Mouse (Mus musculus) retina, postnatal 7 days (tissue): Measurements from ENCODE around the gene Mesd.

Experiments used
- DNase-seq: peaks from one replicate; pipeline ENCODE4 v3.0.0-alpha.2; 2012; ENCODE audit warnings: low read depth, low spot score

The Mesd gene

DNA sequence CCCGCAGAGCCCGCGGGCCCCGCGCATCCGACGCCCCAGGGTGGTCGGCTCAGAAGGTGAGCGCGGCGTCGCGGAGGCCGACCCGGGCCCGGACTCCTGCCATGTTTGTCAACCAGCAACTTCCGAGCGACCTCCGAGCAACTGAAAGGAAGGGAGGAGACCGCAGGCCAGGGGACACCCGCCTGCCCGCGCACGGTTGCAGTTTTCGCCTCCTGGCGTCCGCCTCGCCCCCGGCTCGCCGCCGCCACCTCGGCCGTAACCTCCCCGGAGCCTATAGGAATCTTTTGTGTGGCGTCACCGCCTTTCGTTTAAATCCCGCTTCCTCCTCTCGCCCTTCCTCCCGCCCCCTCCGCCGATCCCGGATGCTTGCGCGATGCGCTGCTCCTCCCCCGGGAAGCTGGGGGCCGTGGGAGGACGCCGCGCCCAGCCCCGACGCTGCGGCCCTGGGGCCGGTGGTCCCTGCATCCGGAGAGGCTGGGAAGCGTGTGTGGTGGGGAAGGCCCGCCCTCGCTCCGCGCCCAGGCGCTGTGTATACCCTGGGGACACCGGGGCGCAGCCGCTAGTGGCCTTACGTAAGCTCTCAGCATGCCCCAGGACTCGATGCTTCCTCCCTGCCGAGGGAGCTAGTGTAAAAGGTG is at the start of gene Mesd, which contains the start of gene Tlnrd1:
TSS of gene Mesd (plus strand) at position 446 of the 638 bp plus-strand sequence.
TSS of gene Tlnrd1 (minus strand) at position 285 of the 638 bp plus-strand sequence.
- DNase-seq, result peak; percentile 67

DNA sequence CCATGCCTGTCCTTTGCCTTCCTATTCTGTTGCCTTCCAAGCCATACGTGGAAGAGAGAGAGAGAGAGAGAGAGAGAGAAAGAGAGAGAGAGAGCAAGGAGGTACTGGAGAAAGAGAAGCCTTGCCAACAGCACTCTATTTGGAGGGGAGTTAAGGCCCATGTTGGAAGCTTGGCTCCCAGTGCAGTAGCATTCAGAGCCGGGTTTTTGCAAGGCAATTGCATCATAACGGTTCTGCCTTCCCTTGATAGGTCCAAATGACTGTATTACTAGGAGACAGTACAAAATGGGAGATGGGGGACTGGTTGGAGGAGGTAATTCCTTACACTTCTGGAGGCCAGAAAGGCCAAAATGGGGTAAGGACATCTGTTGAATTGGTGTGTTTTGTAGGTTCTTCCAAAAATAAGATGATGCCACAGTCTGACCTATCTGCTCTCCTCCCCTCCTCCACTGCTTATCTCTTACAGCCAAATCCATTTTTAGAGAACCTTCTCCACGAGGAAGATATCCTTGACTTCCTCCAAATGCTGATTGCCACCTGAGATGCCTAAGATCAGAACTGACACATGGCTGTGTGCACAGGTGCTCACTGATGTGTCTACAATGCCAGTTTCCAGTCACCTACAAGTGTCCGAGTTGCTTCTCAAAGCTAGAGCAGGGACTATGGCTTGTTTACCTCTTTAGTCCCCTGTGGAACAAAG is 45.6 kb upstream of the Mesd start:
- DNase-seq, result no peak

DNA sequence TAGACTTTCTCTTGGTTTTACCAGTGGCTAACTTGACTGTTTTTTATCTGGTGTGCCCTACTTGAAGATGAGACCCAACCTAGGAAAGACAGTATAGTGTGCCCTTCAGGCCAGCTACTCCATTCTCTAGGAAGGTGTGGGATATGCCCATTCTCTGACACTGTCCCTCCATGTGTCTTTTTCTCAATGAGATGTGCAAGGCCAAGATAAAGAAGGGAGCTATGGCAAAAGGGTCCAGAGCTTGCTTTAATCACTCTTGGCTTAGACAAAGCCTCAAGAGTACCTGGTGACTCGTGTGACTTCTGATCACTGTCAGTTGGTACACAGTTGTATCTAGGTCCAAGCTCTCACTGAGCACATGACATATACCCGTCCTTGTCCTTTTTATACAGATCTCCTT is 44.2 kb upstream of the Mesd start:
- no peak for DNase-seq

DNA sequence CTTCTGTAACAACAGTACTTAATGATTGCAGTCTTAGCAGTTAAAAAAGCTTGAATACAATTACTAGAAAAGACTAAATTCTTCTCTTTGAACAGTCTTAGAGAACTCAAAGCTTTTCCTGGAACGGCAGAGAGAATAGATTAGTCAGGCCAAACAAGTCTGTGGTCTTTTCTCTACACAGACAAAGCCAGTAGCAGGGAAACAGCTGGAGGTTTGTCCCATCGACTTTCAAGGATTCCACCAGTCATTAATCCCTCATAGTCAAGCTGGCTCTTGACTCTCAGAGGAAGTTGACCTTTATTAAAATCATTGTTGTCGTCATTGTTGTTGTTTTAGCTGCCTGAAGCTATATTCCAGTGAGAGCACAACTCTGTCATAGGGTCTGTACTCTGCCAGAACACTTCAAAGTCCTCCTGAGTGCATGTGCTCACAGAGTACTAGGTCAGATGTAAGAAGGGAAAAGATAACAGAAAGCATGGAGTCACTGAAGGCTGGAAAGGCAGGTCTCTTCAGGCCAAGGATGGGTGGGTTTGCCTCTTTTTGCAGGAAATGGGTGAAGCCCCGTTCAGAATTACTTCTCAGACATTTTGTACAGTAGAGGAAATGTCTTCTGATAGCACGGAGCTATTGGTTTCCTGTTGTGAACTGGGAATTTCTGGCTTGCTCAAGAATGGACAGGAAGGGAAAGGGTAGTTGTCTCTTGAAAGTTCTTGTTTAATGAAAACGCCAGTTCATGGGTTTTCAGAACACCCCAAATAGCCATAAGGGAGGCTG is 41.6 kb upstream of the Mesd start:
- DNase-seq, result no peak

DNA sequence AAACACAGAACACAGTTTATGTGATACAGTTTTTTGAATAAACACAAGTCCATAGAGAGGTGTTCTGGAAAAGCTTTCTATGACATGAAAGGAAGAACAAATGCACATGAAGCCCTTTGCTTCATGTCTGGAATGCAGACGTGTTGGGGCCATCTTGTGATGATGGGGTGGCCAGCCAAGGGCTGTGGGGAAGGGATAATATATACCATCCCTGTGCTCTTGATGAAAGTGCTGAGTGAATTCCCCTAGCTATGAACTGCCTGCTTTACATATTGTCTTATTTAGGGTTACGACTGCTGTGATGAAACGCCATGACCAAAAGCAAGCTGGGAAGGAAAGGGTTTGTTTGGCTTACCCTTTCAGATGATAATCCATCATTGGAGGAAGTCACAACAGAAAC is 39.5 kb upstream of the Mesd start:
- DNase-seq, result no peak

DNA sequence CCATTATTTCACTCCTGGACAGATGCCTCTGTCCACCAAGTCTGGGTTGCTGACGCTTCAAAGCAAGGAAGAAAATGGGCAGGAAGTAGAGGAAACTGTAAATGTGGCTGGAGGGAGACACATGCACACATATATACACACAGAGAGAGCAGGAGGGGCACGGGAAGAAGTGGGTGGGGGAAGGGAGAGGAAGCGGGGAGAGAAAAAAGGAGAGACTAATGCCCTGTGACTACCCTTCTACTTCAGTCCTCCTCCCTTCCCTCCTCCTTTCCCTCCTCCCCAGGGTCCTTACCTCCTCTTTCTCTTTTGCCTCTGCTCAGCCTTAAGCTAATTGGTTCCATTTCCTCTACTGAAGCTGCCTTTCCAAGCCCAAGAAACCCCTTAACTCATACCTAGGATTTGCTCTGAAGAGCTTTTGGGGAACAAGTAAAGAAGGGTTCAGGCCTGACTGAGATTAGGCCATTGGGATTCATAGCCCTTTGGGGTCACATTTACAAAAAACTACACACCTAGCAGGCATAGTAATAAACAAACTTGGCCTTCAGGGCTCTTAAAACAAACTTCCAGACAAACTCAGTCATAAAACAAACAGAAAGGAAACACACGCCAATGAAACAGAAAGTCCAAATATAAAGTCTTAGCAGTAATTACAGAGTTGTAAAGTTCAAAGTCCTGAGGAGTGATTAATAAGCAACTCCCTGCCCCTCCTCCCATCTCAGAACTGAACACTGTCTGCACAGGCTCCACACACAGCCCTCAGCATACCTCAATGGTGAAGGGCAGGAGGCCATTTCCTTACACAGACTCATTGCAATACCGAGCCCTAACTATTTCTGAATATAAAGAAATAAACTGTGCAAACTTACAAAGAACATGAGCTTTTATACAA is 36.8 kb upstream of the Mesd start:
- no peak for DNase-seq

DNA sequence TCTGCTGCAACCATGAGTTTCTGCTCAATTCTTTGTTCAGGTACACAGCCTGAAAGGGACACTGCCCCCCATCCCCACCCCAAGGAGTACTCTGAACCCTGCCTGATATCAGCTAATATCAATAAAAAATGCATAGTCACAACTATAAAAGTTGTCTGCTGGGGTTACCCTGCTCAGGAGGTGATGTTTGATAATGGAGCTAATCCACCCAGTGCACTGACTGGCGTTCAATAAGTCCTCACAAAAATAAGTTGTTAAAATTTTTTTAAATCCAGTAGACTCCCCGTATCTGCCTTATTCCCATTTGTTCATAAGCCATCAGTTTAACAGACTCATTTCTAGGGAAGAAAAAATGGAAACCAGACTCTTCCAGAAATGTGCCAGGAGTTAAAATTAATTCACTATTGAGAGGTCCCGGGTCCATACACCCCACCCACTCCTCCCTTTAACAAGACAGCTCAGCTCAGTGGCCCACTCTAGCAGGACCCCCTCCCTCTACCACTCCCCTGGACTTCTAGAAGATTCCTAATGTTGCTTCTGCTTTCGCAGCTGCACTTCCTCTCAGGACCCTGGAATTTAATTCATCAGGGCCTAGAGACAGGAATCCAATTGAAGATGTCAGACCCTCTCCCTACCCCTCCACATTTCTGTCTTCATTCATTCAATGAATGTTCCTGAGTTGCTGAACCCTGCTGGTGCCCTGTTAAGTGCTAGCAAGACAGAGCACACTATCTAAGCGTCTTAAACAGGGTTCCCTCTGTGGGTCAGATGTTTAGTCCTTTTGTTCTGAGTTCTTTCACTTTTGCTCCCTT is 32.5 kb upstream of the Mesd start:
- no peak for DNase-seq

DNA sequence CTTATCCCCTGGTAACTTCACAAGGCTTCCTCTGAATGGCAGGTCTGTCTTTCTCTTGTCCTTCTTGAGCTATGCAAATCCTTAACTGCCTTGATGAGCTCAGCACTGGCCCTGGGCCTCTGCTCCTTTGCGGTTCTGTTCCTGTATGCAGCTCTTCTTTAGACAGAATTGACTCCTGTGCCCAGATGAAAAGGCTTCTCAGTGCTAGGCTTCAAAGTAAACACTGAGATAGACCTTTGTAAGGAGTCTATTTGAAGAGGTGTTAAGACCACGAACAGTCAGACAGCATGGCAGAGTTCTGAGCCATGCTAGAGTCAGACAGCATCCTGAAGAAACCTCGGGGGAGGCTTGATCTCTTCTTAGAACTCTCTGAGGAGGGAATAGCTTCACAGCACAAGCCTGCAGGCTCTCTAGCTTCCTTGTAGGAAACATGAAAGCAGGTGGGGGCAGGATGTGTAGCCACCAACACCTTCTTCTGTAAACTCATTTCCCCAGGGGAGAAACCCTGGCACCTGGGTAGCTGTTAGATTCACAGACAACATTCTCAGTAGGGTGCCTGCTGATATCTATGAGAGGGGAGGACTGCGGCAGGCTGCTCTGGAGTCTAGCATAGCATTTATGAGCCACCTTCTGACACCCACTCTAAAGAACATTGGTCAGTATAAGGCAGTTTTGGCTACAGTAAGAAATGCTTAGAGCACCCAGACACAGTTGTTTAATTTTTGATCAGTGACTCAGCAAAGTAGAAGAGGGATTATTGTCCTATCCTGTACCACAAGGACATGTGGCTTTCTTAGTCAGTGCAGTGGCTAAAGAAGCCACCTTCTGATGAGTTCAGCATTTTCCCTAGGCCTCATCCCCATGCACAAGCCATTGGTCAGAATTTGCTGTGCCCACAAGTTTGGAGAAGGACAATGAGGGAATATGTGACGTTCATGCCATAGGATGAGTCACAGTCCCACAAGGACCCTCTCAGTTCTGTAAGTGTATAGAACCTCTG is 31.6 kb upstream of the Mesd start:
- DNase-seq, result no peak

DNA sequence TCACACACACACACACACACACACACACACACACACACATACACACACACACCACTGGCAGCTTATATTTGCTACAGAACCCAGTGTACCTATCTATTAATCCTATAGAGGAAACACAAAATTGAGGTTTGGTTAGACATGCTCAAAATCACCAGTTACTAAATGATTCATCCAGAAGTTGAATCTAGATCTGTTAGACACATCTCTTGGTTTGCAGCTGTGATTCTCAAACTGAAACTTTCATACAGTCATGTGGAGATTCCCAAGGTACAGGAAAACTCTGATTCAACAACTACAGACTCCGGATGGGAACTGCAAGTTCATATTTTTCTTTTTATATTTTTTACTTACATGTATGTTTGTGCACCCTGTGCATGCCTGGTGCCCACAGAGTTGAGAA is 29.1 kb upstream of the Mesd start:
- DNase-seq, result no peak

DNA sequence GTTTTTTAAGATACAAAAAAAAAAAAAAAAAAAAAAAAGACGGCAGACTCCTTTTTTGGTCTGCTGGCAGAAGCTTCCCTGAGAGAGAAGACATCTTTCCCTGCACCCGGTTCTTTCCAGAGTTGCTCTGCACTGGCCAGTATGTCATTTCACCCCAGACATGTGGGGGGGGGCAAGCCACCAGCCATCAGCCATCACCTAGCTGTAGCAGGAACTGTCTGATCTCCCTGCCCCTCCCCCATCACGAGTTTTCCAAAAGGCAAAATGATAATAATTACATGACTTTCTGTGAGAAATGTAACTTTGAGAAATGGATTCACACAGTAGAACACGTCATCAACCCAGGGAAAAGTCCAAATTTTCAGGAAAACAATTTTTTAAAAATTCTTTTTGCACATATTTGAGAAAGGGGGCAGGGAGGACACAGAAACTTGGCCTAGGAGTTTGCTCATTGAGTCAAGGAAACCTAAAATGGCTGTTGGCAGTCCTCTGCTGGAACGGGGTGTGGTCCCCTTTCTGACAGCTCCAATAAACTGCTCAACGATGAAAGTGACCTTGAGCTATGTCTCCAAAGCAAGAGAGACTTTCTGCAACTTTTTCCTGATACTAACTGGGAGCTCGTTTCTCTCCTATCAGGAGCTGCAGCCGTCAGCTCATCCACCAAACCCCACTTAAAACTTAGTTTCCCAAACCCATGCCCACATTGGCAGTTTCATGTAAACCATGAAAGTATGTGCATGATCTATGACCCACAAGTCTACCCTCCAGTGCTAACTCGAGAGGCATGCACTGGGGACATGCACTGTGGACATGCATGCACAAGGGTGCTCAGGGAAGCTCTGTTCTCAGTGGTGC is 27.7 kb upstream of the Mesd start:
- no peak for DNase-seq

DNA sequence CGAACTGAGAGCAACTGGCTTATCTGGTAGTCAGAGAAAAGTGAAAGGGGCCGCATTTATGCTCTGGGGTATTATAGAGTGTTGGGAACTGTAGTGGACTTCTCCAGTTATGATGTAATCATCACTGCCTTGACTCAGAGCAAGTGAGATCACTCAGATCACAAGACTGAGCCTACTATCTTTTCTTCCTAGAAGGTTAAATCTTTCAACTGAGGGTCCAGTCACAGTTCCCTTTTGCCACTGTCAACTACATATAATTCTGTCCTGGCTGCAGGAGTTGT is 27.1 kb upstream of the Mesd start:
- no peak for DNase-seq

DNA sequence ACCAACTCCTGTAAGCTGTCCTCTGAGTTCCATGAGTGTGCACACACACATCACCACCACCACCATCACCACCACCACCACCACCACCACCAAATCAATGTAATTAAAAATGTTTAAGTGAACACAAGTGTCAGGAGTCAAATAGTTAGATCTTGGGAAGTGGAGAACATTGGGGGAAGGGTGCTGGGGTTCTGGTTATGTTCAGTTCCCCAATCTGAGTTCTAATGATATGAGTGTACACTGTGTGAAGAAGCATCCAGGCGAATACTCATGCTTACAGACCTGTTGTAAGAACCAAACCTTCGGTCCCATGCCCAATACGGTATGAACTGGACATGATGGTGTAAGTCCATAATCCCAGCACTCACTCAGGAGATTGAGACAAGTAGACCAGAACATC is 26.3 kb upstream of the Mesd start:
- DNase-seq, result no peak

DNA sequence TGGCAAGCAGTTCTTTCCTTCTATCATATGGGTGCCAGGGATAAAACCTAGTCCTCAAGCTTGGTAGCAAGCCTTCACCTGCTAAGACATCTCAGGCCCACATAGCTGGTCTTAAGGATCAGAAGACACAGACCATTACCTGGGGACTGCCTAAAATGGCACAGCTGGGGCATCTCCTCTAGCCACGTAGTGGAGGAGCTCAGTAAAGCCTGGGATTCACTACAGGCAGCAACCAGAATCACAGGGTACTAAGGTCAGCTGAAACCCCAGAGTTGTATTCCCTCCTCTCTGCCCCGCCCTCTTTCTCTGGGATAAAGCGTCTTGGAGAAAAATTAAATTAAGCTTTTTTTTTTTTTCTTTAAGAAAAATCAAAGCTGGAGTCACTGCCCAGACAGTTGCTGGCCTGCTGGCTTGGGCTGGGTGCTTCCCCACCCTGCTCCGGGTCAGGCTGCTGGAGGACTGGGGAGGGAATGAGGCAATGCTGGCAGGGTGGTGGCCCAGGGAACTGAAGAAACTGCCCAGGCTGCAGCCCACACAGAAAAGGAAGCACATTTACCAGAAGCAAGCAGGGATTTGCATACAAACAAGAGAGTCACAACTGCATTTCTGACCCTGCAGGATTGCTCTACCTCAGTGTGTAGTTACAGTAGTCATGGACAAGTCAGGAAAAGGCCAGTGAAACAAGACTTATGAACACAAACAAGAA is 24.7 kb upstream of the Mesd start:
- no peak for DNase-seq

DNA sequence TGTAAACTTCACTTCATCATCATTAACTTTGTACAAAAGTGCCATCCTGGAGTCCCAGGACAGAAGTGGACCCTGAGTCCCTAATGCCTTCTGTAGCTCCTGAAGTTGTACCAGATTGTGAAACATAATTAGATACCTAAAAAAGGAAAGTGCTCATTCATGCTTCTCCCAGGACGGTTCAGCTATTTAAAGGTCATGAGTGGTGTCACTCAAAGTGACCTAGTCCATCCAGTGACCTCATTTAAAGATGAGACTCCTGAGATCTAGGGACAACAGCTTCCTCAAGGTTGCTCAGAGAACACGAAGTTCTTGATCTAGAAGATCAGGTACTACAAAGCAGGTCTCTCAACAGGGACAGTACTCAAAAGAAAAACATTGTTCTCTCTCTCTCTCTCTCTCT is 20.7 kb upstream of the Mesd start:
- no peak for DNase-seq

DNA sequence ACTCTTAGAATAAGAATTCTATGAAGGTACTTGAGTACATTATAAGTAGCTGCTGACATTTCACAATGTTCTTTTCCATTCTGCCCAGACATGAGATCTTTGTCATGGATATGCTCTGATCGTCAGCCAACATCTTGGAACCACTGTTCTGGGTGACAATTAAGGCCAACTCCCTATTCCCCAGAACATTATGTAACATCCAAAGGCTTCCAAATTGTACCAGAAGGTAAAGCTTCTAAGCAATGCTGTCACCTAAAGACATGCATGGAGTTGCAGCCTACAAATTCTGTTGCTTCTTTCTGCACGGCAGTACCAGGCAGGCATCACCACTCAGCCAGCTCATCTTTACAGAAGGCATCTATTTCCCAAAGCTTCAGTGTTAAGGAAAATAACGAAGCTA is 16.1 kb upstream of the Mesd start:
- no peak for DNase-seq

DNA sequence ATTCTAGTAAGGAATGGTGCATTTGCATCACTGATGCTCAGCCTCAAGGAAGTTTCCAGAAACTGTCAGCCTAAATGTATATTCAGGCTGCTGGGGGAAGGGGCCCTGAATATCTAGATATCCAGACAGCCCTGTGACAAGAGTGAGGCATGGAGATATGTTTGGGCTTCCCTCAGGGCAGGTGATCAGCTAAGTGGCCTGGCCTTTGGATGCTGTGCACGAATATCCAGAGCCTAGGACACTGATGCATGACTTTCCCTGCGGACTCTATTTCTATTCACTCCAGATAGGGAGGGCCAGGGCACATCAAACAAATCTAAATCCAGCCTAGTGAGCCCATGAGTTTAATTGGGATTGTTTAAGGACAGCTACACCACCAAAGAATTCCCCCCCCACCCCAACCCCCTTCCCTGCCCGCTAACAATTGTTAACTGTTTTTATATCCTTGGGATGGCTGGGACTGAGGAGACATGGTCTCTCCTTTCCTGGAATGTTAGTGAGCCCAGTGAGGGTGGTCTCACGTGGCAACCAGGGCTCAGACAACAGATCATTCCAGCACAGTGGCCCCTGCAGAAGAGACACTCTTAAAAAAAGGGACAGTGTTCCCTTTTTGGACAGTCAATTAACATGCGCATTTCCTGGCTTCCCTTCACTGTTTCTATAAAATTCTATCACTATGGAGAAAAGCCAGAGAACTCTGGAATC is 14.3 kb upstream of the Mesd start:
- DNase-seq, result no peak

DNA sequence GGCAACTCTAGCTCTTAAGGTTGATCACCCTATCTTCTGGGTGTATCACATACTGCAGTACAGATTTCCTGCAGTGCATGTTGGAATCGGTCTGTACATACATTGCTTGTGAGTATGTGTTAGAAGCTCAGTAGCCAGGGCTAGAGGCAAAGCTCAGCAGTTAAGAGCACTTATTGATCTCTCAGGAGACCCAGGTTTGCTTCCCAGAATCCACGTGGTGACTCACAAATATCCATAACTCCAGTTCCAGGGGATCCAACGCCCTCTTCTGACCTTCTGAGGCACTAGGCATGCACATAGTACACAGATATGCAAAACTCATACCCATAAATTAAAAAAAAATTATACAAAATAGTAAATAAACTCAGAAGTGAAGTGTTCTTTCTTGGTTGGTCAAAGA is 7.2 kb upstream of the Mesd start:
- DNase-seq, result no peak
